ENCODE assay signal across 16 mouse cellular contexts in genomic region chr3:122159447-122159846, GRCm38 (mm10).
"Had no signal": no experiment of that assay in that cellular context is flagged by ENCODE, and none has a peak within 500 bp of the region (broad histone marks: within the 10 kb centered on the region; RNA-seq: fewer than 3 reads in every experiment).

No protein-coding gene starts in this region.

- H3K9ac ChIP-seq: liver, embryonic 13.5 days; midbrain, embryonic 12.5 days; neural tube, embryonic 13.5 days had no signal

- ATAC-seq: midbrain, embryonic 16.5 days had no signal

- H3K36me3 ChIP-seq: liver, embryonic 13.5 days; midbrain, embryonic 12.5 days; neural tube, embryonic 13.5 days had no signal

- DNase-seq: kidney, adult 18-20 months; kidney, adult 9 months; kidney, postnatal 14 days; kidney, postnatal 4 days; liver, embryonic 13.5 days; lung, adult 2 months; lung, postnatal 14 days; lung, postnatal 4 days; retina, postnatal 1 day; right cerebral cortex, postnatal 25 days; thymus, postnatal 25 days had no signal

- H3K4me2 ChIP-seq: liver, embryonic 13.5 days; midbrain, embryonic 12.5 days; neural tube, embryonic 13.5 days had no signal

- H3K9me3 ChIP-seq: liver, embryonic 13.5 days; midbrain, embryonic 12.5 days; neural tube, embryonic 13.5 days had no signal

- H3K4me1 ChIP-seq: liver, embryonic 13.5 days; midbrain, embryonic 12.5 days; neural tube, embryonic 13.5 days had no signal

- H3K27me3 ChIP-seq: liver, embryonic 13.5 days; midbrain, embryonic 12.5 days; neural tube, embryonic 13.5 days had no signal

- H3K27ac ChIP-seq: left cerebral cortex, adult 2 months; liver, embryonic 13.5 days; midbrain, embryonic 12.5 days; neural tube, embryonic 13.5 days had no signal

- H3K4me3 ChIP-seq: left cerebral cortex, adult 2 months; liver, embryonic 13.5 days; midbrain, embryonic 12.5 days; myocyte; neural tube, embryonic 13.5 days had no signal
